Mouse (Mus musculus) stomach, embryonic 14.5 days (tissue): ENCODE data around the gene Sult1c2. TPM values are rescaled to one million over a fixed set of nuclear protein-coding genes. Genes with fewer than 3 reads are reported as not detected.
"Not testable (repeated sequence)": the region's sequence is repeated elsewhere in the genome, so short reads cannot be mapped to it uniquely, and the experiment has no call there.

ENCODE experiments used
- ATAC-seq: fragments of 200-750 bp; cut with Nextera tagmentation; 2 replicates; pipeline ENCODE4 v1.8.0; 2017; ENCODE audit warnings: low read depth, moderate TSS enrichment; ENCODE audit not compliant: insufficient number of reproducible peaks, insufficient read depth, low FRiP score
- H3K27ac ChIP-seq: fragments of 300-500 bp; sonication (generic); 2 replicates; pipeline ENCODE4 v1.5.1; 2014; ENCODE audit warnings: mild to moderate bottlenecking, low read length, moderate library complexity, mixed read lengths
- H3K27me3 ChIP-seq: fragments of 300-500 bp; sonication (generic); 2 replicates; pipeline ENCODE4 v1.6.1; 2014; ENCODE audit warnings: low read length, control low read depth, mixed read lengths; ENCODE audit not compliant: control insufficient read depth, insufficient read depth
- H3K36me3 ChIP-seq: fragments of 300-500 bp; sonication (generic); 2 replicates; pipeline ENCODE4 v1.6.1; 2014; ENCODE audit warnings: mild to moderate bottlenecking, control low read depth, low read length, moderate library complexity, mixed read lengths; ENCODE audit not compliant: control insufficient read depth, insufficient read depth
- H3K4me1 ChIP-seq: fragments of 300-500 bp; sonication (generic); 2 replicates; pipeline ENCODE4 v1.6.1; 2014; ENCODE audit warnings: low read length, control low read depth, mixed read lengths; ENCODE audit not compliant: control insufficient read depth, insufficient read depth
- H3K4me2 ChIP-seq: fragments of 300-500 bp; sonication (generic); replicated peaks from 2 replicates; pipeline ENCODE4 v1.6.1; 2014; ENCODE audit warnings: low read depth, low read length, control low read depth
- H3K4me3 ChIP-seq: fragments of 300-500 bp; sonication (generic); 2 replicates; pipeline ENCODE4 v1.5.1; 2014; ENCODE audit warnings: low read depth, low read length, control low read depth
- H3K9ac ChIP-seq: fragments of 300-500 bp; sonication (generic); replicated peaks from 2 replicates; pipeline ENCODE4 v1.6.1; 2014; ENCODE audit warnings: low read depth, mild to moderate bottlenecking, control low read depth, low read length, moderate library complexity, mixed read lengths
- H3K9me3 ChIP-seq: fragments of 300-500 bp; sonication (generic); 2 replicates; pipeline ENCODE4 v1.6.1; 2016; ENCODE audit warnings: low read depth, low read length, control low read depth; ENCODE audit not compliant: control insufficient read depth
- WGBS: fragments of 180-500 bp; shearing (Covaris S2); extraction: QIAGEN DNeasy Blood & Tissue Kit; methylation state at CpG from one replicate; pipeline ENCODE4 v1.1.7; 2014; 5-methylcytosine and 5-hydroxymethylcytosine counted together
- polyA plus RNA-seq: library from polyadenylated mRNA; unstranded; fragments of >200 nt; fragmentation: Nextera tagmentation; extraction: Ambion mirVana; gene quantifications from 2 replicates; pipeline ENCODE4 v1.2.1, GENCODE M21; 2014

The Sult1c2 gene
- polyA plus RNA-seq: 0.22 TPM in 1 of 2 replicates, not detected in the other

DNA sequence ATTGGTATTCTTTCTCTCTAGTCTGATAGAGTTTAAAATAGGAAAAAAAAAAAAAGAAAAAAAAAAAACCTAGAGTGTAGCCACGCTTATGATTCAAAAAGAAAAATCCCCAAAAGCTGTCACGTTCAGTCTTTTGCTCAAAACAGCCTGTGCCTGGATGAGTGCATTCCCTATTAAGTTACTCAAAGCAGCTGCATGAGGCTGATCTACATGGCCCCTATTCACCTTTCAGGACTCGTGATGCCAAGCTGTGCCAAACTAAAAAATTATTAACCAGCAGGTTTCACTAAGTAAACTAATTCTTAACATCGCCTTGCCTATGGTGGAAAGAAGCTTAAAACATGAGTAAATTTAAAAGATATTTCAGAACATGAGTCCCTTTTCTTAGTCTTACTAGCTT, at the start of gene Sult1c2:
TSS of gene Sult1c2 (minus strand) at position 134 of the 400 bp plus-strand sequence.
- H3K36me3 ChIP-seq: no peaks in the 10 kb centered on the region
- no peak for ATAC-seq
- no peaks in the 10 kb centered on the region for H3K4me1 ChIP-seq
- H3K27me3 ChIP-seq: no peaks in the 10 kb centered on the region
- H3K4me3 ChIP-seq: no peak within 1 kb of the TSS
- no peak within 1 kb of the TSS for H3K27ac ChIP-seq
- H3K9ac ChIP-seq: no peak within 1 kb of the TSS
- WGBS: 72% methylated on average over 4 of the region's 4 CpGs
- no peaks in the 10 kb centered on the region for H3K9me3 ChIP-seq
- H3K4me2 ChIP-seq: no peak within 1 kb of the TSS

DNA sequence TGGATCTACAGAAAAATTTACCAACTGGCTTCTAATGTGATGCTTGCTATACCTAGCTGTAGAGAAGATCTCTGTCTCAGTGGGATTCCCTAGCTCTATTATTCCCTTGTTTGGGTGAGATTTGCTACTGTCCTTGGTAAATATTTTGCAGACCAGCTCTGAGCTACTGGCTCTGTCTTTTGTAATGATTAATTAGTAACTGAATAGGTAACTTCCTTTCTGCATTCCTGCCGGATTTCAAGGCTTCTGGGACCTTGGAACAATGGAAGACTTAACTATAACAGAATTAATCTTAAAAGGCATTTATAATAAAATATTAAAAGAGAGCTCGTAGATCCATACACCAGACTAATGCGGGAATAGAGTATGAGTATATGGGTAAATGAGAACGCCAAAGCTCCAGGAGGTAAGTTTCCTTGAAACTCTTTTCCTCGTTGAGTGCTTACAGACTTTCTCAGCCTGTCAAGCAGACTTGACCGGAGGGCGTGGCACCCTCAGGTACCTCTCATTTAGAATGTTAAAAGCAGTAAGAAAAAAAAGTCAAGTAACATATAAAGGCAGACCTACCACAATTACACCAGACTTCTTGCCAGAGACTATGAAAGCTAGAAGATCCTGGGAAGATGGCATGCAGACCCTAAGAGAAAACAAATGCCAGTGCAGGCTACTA, 33.0 kb upstream of the Sult1c2 start:
- H3K27me3 ChIP-seq, H3K4me1 ChIP-seq, ATAC-seq, H3K4me2 ChIP-seq, H3K36me3 ChIP-seq, H3K4me3 ChIP-seq, H3K9me3 ChIP-seq, H3K27ac ChIP-seq, H3K9ac ChIP-seq: not testable (repeated sequence)
- 82% methylated on average over 7 of the region's 7 CpGs for WGBS

DNA sequence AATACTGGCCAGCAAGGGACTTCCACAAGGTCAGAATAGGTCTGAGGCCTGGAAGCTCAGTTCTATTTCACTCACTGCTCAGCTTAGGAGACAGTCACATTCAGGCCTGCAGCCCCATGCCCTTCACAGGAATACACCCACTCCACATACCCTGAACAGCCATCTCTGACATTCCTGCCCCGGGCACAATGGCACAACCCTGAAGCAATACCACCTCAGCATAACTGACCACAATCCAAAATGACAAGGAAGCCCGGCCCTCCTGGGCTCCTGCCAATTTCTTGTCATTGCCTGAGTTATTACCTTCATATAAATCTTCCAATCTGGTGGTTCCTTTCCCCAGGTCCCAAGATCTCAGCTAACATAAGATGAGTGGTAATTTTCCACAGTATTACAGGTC, 28.3 kb upstream of the Sult1c2 start:
- no peak overlapping the region for H3K4me2 ChIP-seq
- no peak overlapping the region for H3K9ac ChIP-seq
- ATAC-seq: no peak
- no peak overlapping the region for H3K4me3 ChIP-seq
- no peaks in the 10 kb centered on the region for H3K9me3 ChIP-seq
- H3K36me3 ChIP-seq: no peaks in the 10 kb centered on the region
- H3K27me3 ChIP-seq: no peaks in the 10 kb centered on the region
- no peak overlapping the region for H3K27ac ChIP-seq
- no peaks in the 10 kb centered on the region for H3K4me1 ChIP-seq
- WGBS: 82% methylated on average over 2 of the region's 2 CpGs

DNA sequence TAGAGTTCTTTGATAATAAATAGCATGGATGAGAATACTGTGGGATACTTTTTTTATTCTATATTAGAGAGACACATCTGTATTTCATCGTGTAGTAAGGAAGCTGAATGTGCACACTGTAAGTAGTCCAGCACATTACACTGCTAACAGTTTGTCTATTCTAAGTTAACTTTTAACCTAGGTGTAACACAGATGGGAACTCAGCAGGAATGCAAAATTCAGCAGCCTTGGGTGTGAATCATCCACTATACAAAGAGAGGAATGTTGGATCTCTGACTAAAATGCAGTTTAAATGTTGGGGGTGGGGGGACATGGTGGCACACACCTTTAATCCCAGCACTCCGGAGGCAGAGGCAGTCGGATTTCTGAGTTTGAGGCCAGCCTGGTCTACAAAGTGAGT, 26.1 kb upstream of the Sult1c2 start:
- ATAC-seq: no peak
- Histone ChIP-seq H3K4me2 (no peak overlapping the region), H3K4me3 (no peak overlapping the region), H3K4me1 (no peaks in the 10 kb centered on the region), H3K27ac (no peak overlapping the region), H3K9me3 (no peaks in the 10 kb centered on the region), H3K27me3 (no peaks in the 10 kb centered on the region), H3K9ac (no peak overlapping the region), H3K36me3 (no peaks in the 10 kb centered on the region)
- WGBS: 84% methylated on average over 3 of the region's 3 CpGs

DNA sequence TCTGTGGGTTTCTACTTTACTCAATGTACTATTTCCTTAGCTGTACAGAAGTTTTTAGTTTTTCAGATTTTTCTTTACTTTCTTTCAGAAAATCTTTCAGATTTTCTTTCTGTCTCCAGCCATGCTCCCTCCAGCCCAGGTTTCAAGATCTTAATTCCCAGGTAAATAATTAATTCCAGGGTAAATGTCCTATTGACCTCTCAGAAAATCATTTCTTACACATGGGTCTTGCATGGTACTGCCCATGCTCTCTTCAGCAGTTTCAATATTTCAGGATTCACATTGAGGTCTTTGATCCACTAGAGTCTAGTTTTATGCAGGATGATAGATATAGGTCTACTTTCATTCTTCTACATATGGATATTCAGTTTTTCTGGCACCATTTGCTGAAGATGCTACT, 23.8 kb upstream of the Sult1c2 start:
- no peak overlapping the region for H3K27ac ChIP-seq
- H3K9ac ChIP-seq: no peak overlapping the region
- H3K9me3 ChIP-seq: no peaks in the 10 kb centered on the region
- ATAC-seq: no peak
- no peak overlapping the region for H3K4me2 ChIP-seq
- H3K27me3 ChIP-seq: no peaks in the 10 kb centered on the region
- no peaks in the 10 kb centered on the region for H3K4me1 ChIP-seq
- H3K36me3 ChIP-seq: no peaks in the 10 kb centered on the region
- H3K4me3 ChIP-seq: no peak overlapping the region

DNA sequence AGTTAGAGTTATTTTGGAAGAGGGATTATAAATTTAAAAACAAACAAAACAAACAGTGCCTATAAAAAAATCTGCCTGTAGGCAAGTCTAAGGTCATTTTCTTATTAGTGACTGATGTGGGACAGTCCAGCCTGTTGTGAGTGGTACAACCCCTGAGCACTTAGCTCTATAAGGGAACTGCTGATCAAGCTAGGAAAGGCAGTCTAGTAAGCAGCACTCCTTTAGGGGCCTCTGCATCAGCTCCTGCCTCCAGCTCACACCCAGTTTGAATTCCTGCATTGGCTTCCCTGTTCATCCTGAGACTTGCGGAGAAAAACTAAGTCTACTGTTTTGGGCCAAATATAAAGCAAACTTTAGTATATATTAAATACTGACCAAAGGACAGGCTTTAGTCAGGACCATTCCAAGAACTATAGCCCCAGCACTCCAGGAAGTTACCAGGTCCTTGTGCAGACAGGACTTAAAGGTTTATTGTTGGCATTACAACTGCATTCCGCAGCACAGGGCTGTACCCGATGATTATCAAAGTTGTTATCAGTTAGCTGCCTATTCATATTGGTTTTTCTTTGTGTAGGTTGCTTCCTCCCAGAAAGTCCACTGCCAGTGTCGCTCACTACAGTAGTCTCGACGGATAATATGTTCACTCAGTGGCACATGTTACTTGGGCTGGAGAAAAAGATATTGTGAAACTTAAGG, 19.3 kb upstream of the Sult1c2 start:
- Histone ChIP-seq H3K9ac (no peak overlapping the region), H3K9me3 (no peaks in the 10 kb centered on the region), H3K27me3 (no peaks in the 10 kb centered on the region), H3K36me3 (no peaks in the 10 kb centered on the region), H3K4me1 (no peaks in the 10 kb centered on the region), H3K4me2 (no peak overlapping the region), H3K27ac (no peak overlapping the region), H3K4me3 (no peak overlapping the region)
- ATAC-seq: 0 out of 2 replicates have a peak, but pooled peaks have one; percentile 28
- WGBS: 72% methylated on average over 6 of the region's 6 CpGs

DNA sequence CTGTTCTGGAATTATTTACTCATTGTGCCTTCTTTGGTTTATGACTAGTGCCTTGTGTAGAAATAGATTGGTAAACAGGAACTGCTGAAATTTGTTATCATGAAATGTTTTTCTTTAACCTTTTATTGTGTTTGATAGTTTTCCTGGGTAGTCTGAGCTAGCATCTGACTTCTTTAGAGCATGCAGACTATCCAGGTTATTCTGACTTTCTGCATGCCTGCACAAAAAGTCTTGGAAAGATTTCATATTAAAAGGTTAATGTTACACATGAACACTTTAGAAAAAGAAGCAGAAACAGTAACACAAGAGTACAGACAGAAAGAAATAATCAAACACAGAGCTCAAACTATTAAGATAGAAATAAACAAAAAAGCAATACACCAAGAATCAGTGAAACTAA, 14.4 kb upstream of the Sult1c2 start:
- H3K9ac ChIP-seq: no peak overlapping the region
- no peak overlapping the region for H3K4me2 ChIP-seq
- no peaks in the 10 kb centered on the region for H3K4me1 ChIP-seq
- H3K36me3 ChIP-seq: no peaks in the 10 kb centered on the region
- no peak overlapping the region for H3K4me3 ChIP-seq
- H3K27me3 ChIP-seq: no peaks in the 10 kb centered on the region
- H3K9me3 ChIP-seq: no peaks in the 10 kb centered on the region
- no peak for ATAC-seq
- no peak overlapping the region for H3K27ac ChIP-seq

DNA sequence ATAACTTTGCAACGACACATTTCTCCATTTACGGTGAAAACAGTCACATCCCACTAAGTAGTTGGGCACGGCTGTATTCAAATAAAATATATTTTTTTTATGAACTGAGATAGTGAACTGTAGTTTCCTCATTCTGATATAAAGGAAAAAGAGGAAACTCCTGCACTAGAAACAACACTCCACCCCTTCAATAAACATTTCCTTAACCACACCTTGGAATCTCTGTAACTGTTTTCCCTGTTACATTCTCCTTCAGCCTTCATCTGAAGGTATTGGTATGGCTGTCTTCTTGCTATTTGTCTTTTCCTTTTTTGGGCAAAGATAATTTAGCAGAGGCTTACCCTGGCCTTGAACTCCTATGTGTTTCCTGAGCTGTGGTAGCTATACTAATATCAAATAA, 8.9 kb upstream of the Sult1c2 start:
- Histone ChIP-seq H3K4me2 (no peak overlapping the region), H3K27ac (no peak overlapping the region), H3K27me3 (no peaks in the 10 kb centered on the region), H3K4me3 (no peak overlapping the region), H3K9me3 (no peaks in the 10 kb centered on the region), H3K4me1 (no peaks in the 10 kb centered on the region), H3K36me3 (no peaks in the 10 kb centered on the region), H3K9ac (no peak overlapping the region)
- WGBS: 79% methylated on average over 3 of the region's 3 CpGs
- ATAC-seq: no peak

DNA sequence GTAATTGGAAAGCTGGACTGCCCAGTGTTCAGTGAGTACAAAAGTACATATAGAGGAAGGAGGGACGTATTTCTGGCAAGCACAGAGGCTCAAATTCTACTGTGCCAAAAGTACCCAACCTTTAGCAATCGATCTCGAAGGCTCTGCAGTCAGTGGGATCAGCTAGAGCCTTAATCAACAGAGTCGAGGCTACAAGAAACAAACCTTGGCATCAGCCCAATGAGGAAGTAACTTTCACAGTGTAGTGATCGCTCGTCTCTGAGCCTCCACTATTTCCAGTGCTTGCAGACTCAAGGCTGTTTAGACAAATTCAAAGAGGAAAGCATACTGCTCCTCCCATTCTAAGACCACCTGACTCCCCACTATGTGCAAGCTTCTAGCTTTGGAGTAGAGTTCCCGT, 343 bp downstream of the Sult1c2 start:
- Histone ChIP-seq H3K4me3 (no peak overlapping the region), H3K27me3 (no peaks in the 10 kb centered on the region), H3K9ac (no peak overlapping the region), H3K4me1 (no peaks in the 10 kb centered on the region), H3K27ac (no peak overlapping the region), H3K4me2 (no peak overlapping the region), H3K36me3 (no peaks in the 10 kb centered on the region), H3K9me3 (no peaks in the 10 kb centered on the region)
- 65% methylated on average over 7 of the region's 7 CpGs for WGBS
- ATAC-seq: no peak
